Mouse (Mus musculus): ENCODE results near the gene Asmt. TPM values are rescaled to one million over a fixed set of nuclear protein-coding genes. Genes with fewer than 3 reads are reported as not detected.

Asmt gene
- under 1 TPM; 0.28 to 0.46 TPM for total RNA-seq (2023)

DNA sequence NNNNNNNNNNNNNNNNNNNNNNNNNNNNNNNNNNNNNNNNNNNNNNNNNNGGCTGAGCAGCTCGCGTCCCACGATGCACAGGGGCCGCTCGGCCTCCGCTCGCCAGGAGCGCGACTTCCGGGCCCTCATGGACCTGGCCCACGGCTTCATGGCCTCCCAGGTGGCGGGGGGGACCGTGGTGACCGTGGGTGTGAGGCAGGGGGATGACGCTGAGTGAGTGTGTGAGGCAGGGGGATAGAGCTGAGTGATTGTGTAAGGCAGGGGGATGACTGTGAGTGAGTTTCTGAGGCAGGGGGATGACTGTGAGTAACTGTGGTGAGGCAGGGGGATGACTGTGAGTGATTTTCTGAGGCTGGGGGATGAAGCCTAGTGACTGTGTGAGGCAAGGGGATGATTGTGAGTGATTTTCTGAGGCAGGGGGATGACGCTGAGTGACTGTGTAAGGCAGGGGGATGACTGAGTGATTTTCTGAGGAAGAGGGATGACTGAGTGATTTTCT lies at the start of gene Asmt:
Gene Asmt, plus strand, starts transcription at position 51 of the 499 bp plus-strand sequence.

